Mouse (Mus musculus): ENCODE measurements around the gene Nfkbie. TPM values are rescaled to one million over a fixed set of nuclear protein-coding genes. Genes with fewer than 3 reads are reported as not detected.

Nfkbie gene
- total and polyA plus RNA-seq, 3 experiments = 5.9 to 11.1 (median 9.2) TPM

DNA sequence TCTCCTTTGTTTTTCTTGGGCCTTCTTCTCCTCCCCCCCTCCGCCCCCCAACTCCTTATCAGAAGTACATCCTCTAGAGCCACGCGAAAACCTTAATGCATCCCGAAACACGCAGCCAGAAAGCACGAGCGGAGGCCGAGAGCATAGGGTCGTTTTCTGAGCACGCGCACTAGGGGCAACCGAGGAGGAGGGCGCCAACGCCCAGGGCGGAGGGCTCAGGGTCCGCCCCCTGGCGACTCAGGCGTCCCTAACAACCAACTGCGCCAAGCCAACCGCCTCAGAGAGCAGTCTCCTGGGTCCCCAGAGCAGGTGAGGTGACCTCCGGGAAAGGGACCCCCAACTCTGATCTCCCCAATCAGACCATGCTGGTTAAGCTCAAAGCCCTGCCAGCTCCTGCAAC, 32.2 kb upstream of the Nfkbie start, which contains the start of gene Tcte1:
Gene Tcte1 (plus strand): TSS at position 172 of the 400 bp plus-strand sequence.
- Histone ChIP-seq H3K27me3 (ENCODE audit: insufficient read depth, low read length) (peaks cover 28% of the 10 kb centered on the region), H3K4me1 (ENCODE audit: insufficient read depth, low read depth, low read length) (0 out of 2 replicates have a peak, but pooled peaks cover 2% of the 10 kb centered on the region), H3K36me3 (replicated peaks) (peaks cover 33% of the 10 kb centered on the region), H3K4me3 (ENCODE audit: low read depth, low read length) (no peak within 1 kb of the TSS), H3K9me3 (replicated peaks) (no peaks in the 10 kb centered on the region)
- no peak for DNase-seq (ENCODE audit: low spot score)
- TF ChIP-seq GATA2 (IDR thresholded peaks at IDR 0.05; ENCODE audit: borderline replicate concordance, low read depth, low read length) = no peak
- no peak for TF ChIP-seq CTCF (IDR thresholded peaks at IDR 0.05; ENCODE audit: low read depth, low read length)
- no peak for ATAC-seq (ENCODE audit: extremely low read depth, insufficient number of reproducible peaks, low FRiP score, poor library complexity, severe bottlenecking)

DNA sequence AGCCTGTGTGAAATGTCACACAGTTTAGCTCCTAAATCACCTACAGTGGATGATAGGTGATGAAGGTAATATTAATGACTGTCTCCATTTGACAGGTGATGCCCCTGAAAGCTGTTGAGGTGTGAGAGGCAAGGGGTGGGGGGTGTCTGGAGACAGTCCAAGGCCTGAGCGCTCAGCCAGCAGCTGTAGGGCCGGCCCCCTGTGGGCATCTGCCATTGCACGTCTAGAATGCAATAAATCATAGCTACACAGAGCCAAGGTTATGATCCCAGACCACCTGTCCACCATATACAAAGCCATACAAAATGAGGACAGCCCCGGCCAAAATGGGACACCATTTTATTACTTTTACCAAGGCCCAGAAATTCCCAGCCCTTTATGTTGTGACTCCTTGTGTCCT, 30.5 kb upstream of the Nfkbie start:
- TF ChIP-seq GATA1 (IDR thresholded peaks at IDR 0.05; ENCODE audit: borderline replicate concordance, low read length) (no peak), CTCF (IDR thresholded peaks at IDR 0.05; ENCODE audit: low read depth, low read length) (no peak), TAL1 (conservative IDR thresholded peaks at IDR 0.05; ENCODE audit: low read depth, low read length) (no peak), GATA2 (IDR thresholded peaks at IDR 0.05; ENCODE audit: borderline replicate concordance, low read depth, low read length) (no peak), POLR2AphosphoS5 (IDR thresholded peaks at IDR 0.05; ENCODE audit: insufficient replicate concordance, low read depth, low read length) (no peak)
- ATAC-seq (ENCODE audit: extremely low read depth, insufficient number of reproducible peaks, low FRiP score, poor library complexity, severe bottlenecking) (no peak), DNase-seq (ENCODE audit: low spot score) (no peak)
- 0 out of 2 replicates have a peak, but pooled peaks cover 2% of the 10 kb centered on the region for H3K4me1 ChIP-seq (ENCODE audit: insufficient read depth, low read depth, low read length)
- H3K4me3 ChIP-seq (ENCODE audit: low read depth, low read length) = no peak overlapping the region
- peaks cover 33% of the 10 kb centered on the region for H3K27me3 ChIP-seq (ENCODE audit: insufficient read depth, low read length)
- no peaks in the 10 kb centered on the region for H3K9me3 ChIP-seq (replicated peaks)
- H3K36me3 ChIP-seq (replicated peaks) = peaks cover 16% of the 10 kb centered on the region

DNA sequence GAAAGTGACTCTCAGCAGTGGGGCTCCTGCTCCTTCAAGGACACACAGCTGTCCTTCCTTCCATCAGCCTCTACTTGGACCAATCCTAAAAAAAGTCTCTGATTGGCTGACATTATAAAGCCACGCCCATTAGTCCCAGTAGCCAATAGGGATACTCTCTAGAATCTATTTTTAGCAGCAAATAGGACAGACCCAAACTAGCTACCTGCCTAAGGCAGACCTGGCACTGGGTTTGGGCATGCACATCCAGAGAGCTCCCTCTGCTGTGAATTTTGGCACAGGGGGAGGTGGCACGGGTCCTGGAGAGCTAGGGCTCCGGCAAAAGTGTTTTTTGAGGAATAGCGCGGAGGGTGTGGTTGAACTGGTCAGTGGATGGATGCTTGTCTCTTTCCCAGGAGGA, 28.9 kb upstream of the Nfkbie start:
- Histone ChIP-seq H3K4me1 (ENCODE audit: insufficient read depth, low read depth, low read length) (no peaks in the 10 kb centered on the region), H3K36me3 (replicated peaks) (peaks cover under 1% of the 10 kb centered on the region), H3K4me3 (ENCODE audit: low read depth, low read length) (no peak overlapping the region), H3K9me3 (replicated peaks) (no peaks in the 10 kb centered on the region), H3K27me3 (ENCODE audit: insufficient read depth, low read length) (peaks cover 40% of the 10 kb centered on the region)
- no peak for TF ChIP-seq POLR2AphosphoS5 (IDR thresholded peaks at IDR 0.05; ENCODE audit: insufficient replicate concordance, low read depth, low read length)
- no peak for TF ChIP-seq GATA1 (IDR thresholded peaks at IDR 0.05; ENCODE audit: borderline replicate concordance, low read length)
- no peak for TF ChIP-seq TAL1 (conservative IDR thresholded peaks at IDR 0.05; ENCODE audit: low read depth, low read length)
- TF ChIP-seq GATA2 (IDR thresholded peaks at IDR 0.05; ENCODE audit: borderline replicate concordance, low read depth, low read length) = no peak
- TF ChIP-seq CTCF (IDR thresholded peaks at IDR 0.05; ENCODE audit: low read depth, low read length) = no peak
- DNase-seq (ENCODE audit: low spot score) = no peak
- no peak for ATAC-seq (ENCODE audit: extremely low read depth, insufficient number of reproducible peaks, low FRiP score, poor library complexity, severe bottlenecking)

DNA sequence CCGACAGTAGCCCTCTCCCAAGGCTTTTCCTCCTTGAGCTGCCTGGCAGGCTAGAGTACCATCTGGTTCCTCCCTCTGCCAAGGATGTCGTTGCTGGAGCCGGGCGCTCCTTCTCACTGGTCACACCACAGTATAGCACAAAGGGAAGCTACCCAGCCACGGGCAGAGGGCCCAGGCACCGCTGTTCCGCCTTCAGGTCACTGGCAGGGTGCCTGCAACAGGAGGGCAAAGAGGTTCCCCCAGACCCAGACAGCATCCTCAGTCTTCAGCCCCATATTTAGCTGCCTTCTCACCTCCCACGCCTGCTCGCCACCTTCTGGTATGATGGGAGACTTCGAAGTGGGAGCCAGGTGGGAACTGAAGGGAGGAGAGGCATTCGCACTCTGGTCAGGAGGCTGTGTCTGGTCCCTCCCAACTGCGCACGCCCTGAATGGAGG, 25.1 kb upstream of the Nfkbie start:
- no peak for DNase-seq (ENCODE audit: low spot score)
- no peak for TF ChIP-seq GATA2 (IDR thresholded peaks at IDR 0.05; ENCODE audit: borderline replicate concordance, low read depth, low read length)
- no peak for TF ChIP-seq GATA1 (IDR thresholded peaks at IDR 0.05; ENCODE audit: borderline replicate concordance, low read length)
- no peak for TF ChIP-seq CTCF (IDR thresholded peaks at IDR 0.05; ENCODE audit: low read depth, low read length)
- TF ChIP-seq TAL1 (conservative IDR thresholded peaks at IDR 0.05; ENCODE audit: low read depth, low read length) = no peak
- Histone ChIP-seq H3K4me3 (ENCODE audit: low read depth, low read length) (no peak overlapping the region), H3K36me3 (replicated peaks) (no peaks in the 10 kb centered on the region), H3K27me3 (ENCODE audit: insufficient read depth, low read length) (peaks cover 42% of the 10 kb centered on the region), H3K4me1 (ENCODE audit: insufficient read depth, low read depth, low read length) (no peaks in the 10 kb centered on the region), H3K9me3 (replicated peaks) (no peaks in the 10 kb centered on the region)
- ATAC-seq (ENCODE audit: extremely low read depth, insufficient number of reproducible peaks, low FRiP score, poor library complexity, severe bottlenecking) = no peak

DNA sequence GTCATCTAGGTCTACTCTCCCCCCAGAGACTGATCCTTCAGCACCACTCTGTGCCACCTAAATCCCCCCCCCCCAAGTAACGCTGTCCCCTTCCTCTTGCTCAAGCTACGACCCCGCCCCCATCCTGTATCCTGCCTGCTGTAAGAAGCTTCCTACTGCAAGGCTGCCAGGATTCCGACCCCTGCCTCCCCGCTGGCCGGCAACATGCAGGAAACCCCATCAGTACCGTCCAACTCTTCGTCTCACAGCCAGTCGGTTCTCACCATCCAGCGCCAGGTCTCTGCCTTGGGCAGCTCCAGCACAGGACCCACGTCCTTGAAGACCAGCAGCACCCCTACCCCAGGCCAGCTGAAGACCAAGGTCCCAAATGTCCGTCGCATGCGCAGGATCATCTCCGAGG, 22.6 kb upstream of the Nfkbie start:
- no peak for DNase-seq (ENCODE audit: low spot score)

DNA sequence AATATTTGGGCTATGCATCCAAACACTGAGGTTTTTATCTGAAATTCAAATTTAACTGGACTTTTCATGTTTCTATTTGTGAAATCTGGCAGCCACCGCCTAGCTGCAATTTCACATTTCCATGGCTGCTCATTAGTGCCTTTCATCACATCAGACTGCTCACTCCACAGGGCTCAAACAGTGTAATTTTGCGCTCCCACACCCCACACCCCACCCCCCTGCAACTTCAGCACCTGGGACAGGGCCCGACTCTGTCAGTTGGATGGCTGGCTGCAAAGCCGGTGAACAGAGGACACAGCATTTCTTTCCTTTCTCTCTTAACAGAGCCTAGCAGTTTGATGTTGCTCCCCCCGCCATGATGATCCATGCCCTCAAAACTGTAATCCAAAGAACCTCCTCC, 19.2 kb upstream of the Nfkbie start:
- Histone ChIP-seq H3K27me3 (ENCODE audit: insufficient read depth, low read length) (peaks cover 42% of the 10 kb centered on the region), H3K4me3 (ENCODE audit: low read depth, low read length) (no peak overlapping the region), H3K9me3 (replicated peaks) (no peaks in the 10 kb centered on the region), H3K36me3 (replicated peaks) (no peaks in the 10 kb centered on the region), H3K4me1 (ENCODE audit: insufficient read depth, low read depth, low read length) (no peaks in the 10 kb centered on the region)
- no peak for ATAC-seq (ENCODE audit: extremely low read depth, insufficient number of reproducible peaks, low FRiP score, poor library complexity, severe bottlenecking)
- DNase-seq (ENCODE audit: low spot score) = peak; percentile 39
- TF ChIP-seq GATA1 (IDR thresholded peaks at IDR 0.05; ENCODE audit: borderline replicate concordance, low read length) = no peak
- no peak for TF ChIP-seq POLR2AphosphoS5 (IDR thresholded peaks at IDR 0.05; ENCODE audit: insufficient replicate concordance, low read depth, low read length)
- no peak for TF ChIP-seq GATA2 (IDR thresholded peaks at IDR 0.05; ENCODE audit: borderline replicate concordance, low read depth, low read length)
- no peak for TF ChIP-seq TAL1 (conservative IDR thresholded peaks at IDR 0.05; ENCODE audit: low read depth, low read length)
- TF ChIP-seq CTCF (IDR thresholded peaks at IDR 0.05; ENCODE audit: low read depth, low read length) = no peak

More for the DNA sequence above, 22.6 kb upstream of the Nfkbie start:
- Histone ChIP-seq H3K27me3 (ENCODE audit: insufficient read depth, low read length) (peaks cover 44% of the 10 kb centered on the region), H3K4me1 (ENCODE audit: insufficient read depth, low read depth, low read length) (no peaks in the 10 kb centered on the region), H3K4me3 (ENCODE audit: low read depth, low read length) (no peak overlapping the region), H3K36me3 (replicated peaks) (no peaks in the 10 kb centered on the region), H3K9me3 (replicated peaks) (no peaks in the 10 kb centered on the region)
- TF ChIP-seq CTCF (IDR thresholded peaks at IDR 0.05; ENCODE audit: low read depth, low read length) = no peak
- TF ChIP-seq GATA2 (IDR thresholded peaks at IDR 0.05; ENCODE audit: borderline replicate concordance, low read depth, low read length) = no peak
- no peak for TF ChIP-seq TAL1 (conservative IDR thresholded peaks at IDR 0.05; ENCODE audit: low read depth, low read length)
- TF ChIP-seq POLR2AphosphoS5 (IDR thresholded peaks at IDR 0.05; ENCODE audit: insufficient replicate concordance, low read depth, low read length) = no peak
- no peak for TF ChIP-seq GATA1 (IDR thresholded peaks at IDR 0.05; ENCODE audit: borderline replicate concordance, low read length)
- no peak for ATAC-seq (ENCODE audit: extremely low read depth, insufficient number of reproducible peaks, low FRiP score, poor library complexity, severe bottlenecking)
